Comparison of ENCODE assay signal across 17 mouse cellular contexts in genomic region chr6:92374826-92375225, GRCm38 (mm10).
"Had no signal": no experiment of that assay in that cellular context is flagged by ENCODE, and none has a peak within 500 bp of the region (broad histone marks: within the 10 kb centered on the region; RNA-seq: fewer than 3 reads in every experiment).

No protein-coding gene starts in this region.

- H3K27ac ChIP-seq: kidney, postnatal 0 days; left cerebral cortex, adult 2 months; liver, embryonic 14.5 days; neural tube, embryonic 12.5 days; neural tube, embryonic 15.5 days had no signal

- H3K9ac ChIP-seq: liver, embryonic 14.5 days; liver, postnatal 0 days; lung, embryonic 14.5 days; neural tube, embryonic 12.5 days; neural tube, embryonic 15.5 days had no signal

- H3K4me1 ChIP-seq: megakaryocyte, embryonic 14.5 days; neural tube, embryonic 12.5 days; neural tube, embryonic 15.5 days had no signal

- H3K4me3 ChIP-seq: left cerebral cortex, adult 2 months; megakaryocyte, embryonic 14.5 days; neural tube, embryonic 12.5 days; neural tube, embryonic 15.5 days had no signal

- H3K9me3 ChIP-seq: neural tube, embryonic 15.5 days had no signal

- H3K4me2 ChIP-seq: lung, embryonic 14.5 days; midbrain, embryonic 11.5 days; neural tube, embryonic 12.5 days; neural tube, embryonic 15.5 days had no signal

- H3K27me3 ChIP-seq: megakaryocyte, embryonic 14.5 days; neural tube, embryonic 12.5 days; neural tube, embryonic 15.5 days had no signal

- ATAC-seq: liver, postnatal 0 days had no signal

- DNase-seq: kidney, adult 2 months; kidney, postnatal 36 days; layer of hippocampus, postnatal 36 days; liver, postnatal 0 days; lung, embryonic 14.5 days; lung, postnatal 10 days; lung, postnatal 36 days; midbrain, embryonic 14.5 days; thymus, adult 18-20 months; thymus, postnatal 36 days had no signal
